In the genomic region with DNA sequence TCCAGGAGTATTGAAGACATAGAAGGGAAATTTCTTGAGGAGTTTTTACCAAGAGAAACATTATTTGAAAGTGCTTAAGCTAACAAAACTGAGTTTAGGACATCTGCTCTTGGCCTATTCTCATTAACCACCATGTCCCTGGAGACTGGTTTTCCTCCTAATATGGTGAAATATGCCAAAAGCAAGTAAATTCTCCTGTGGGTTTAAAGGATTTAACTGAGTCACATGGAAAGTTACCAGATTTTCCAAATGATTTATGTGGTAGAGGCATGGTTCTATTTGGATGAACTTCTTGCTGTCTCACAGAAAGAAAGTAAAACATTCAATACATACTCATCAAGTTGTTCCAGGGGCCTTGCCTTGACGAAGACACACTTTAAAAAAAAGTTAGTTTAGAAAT, we compare ENCODE assay signal across 31 mouse cellular contexts. TPM values are rescaled to one million over a fixed set of nuclear protein-coding genes. Genes with fewer than 3 reads are reported as not detected.
DNase-seq lines count a peak whose midpoint lies in the region; ATAC-seq and TF ChIP-seq lines count a peak whose summit lies in the region.
"Had no signal": no experiment of that assay in that cellular context is flagged by ENCODE, and none has a peak within 500 bp of the region (broad histone marks: within the 10 kb centered on the region; RNA-seq: fewer than 3 reads in every experiment).

No protein-coding gene starts in this region.

- TF ChIP-seq POLR2A in kidney, adult 2 months (IDR thresholded peaks at IDR 0.05; ENCODE audit: low read depth, low read length) = no peak

- DNase-seq in kidney, adult 2 months = peak; percentile 27
- no peak for DNase-seq in kidney, adult 9 months
- peak; percentile 99 for DNase-seq in 3T3-L1 (ENCODE audit: low read depth, low spot score)
- DNase-seq in Muller cell, postnatal 12 days (ENCODE audit: inconsistent ontology term) = peak; percentile 26
- DNase-seq in fibroblast of lung, adult 2 months (ENCODE audit: low read depth) = peak; percentile 95
- DNase-seq in layer of hippocampus, adult 18-20 months (ENCODE audit: low spot score in 2 of 2) = no peak
- DNase-seq in midbrain, embryonic 11.5 days (ENCODE audit: low spot score, missing footprints) = no peak
- DNase-seq: adrenal gland, postnatal 10 days; cerebellum, adult 9-10 months; cerebellum, postnatal 36 days; forebrain, postnatal 0 days; gastrocnemius, postnatal 36 days; heart, adult 2 months; heart, postnatal 14 days; kidney, postnatal 36 days; liver, embryonic 13.5 days; retina, postnatal 1 day; right cerebral cortex, postnatal 14 days had no signal

- no peak overlapping the region for H3K9ac ChIP-seq in midbrain, embryonic 11.5 days (ENCODE audit: low read length)
- H3K9ac ChIP-seq: embryonic facial prominence, embryonic 12.5 days; forebrain, embryonic 12.5 days; forebrain, postnatal 0 days; hindbrain, embryonic 13.5 days; limb, embryonic 15.5 days; liver, embryonic 13.5 days; lung, embryonic 15.5 days; midbrain, embryonic 12.5 days; stomach, embryonic 15.5 days had no signal

- 50% methylated on average over 1 of the region's 1 CpGs for WGBS in kidney, adult 2 months
- WGBS in midbrain, embryonic 11.5 days = 78% methylated on average over 1 of the region's 1 CpGs

- H3K4me1 ChIP-seq in kidney, adult 2 months (ENCODE audit: control insufficient read depth, insufficient read depth, low read length) = no peaks in the 10 kb centered on the region
- H3K4me1 ChIP-seq in midbrain, embryonic 11.5 days (ENCODE audit: control insufficient read depth, insufficient read depth, low read length) = no peaks in the 10 kb centered on the region
- H3K4me1 ChIP-seq: embryonic facial prominence, embryonic 12.5 days; forebrain, embryonic 12.5 days; hindbrain, embryonic 13.5 days; limb, embryonic 15.5 days; liver, embryonic 13.5 days; midbrain, embryonic 12.5 days; stomach, embryonic 15.5 days had no signal

- no peak for TF ChIP-seq CTCF in kidney, adult 2 months (conservative IDR thresholded peaks at IDR 0.05; ENCODE audit: insufficient read depth, insufficient read length, low read depth, low read length)

- H3K27ac ChIP-seq in kidney, adult 2 months (ENCODE audit: insufficient read depth, low read depth, low read length) = no peak overlapping the region
- H3K27ac ChIP-seq in midbrain, embryonic 11.5 days (ENCODE audit: low read depth, low read length) = no peak overlapping the region
- H3K27ac ChIP-seq: embryonic facial prominence, embryonic 12.5 days; forebrain, embryonic 12.5 days; heart, adult 2 months; hindbrain, embryonic 13.5 days; limb, embryonic 15.5 days; liver, embryonic 13.5 days; lung, embryonic 15.5 days; midbrain, embryonic 12.5 days; stomach, embryonic 15.5 days had no signal

- no peak overlapping the region for H3K4me3 ChIP-seq in kidney, adult 2 months (ENCODE audit: insufficient read depth, low read depth, low read length)
- no peak overlapping the region for H3K4me3 ChIP-seq in midbrain, embryonic 11.5 days (ENCODE audit: low read depth, low read length)
- H3K4me3 ChIP-seq: embryonic facial prominence, embryonic 12.5 days; erythroblast, embryonic 14.5 days; forebrain, embryonic 12.5 days; heart, adult 2 months; hindbrain, embryonic 13.5 days; limb, embryonic 15.5 days; liver, embryonic 13.5 days; lung, embryonic 15.5 days; midbrain, embryonic 12.5 days; stomach, embryonic 15.5 days had no signal

- no peak for ATAC-seq in midbrain, embryonic 11.5 days (ENCODE audit: low FRiP score)
- ATAC-seq in monocyte, adult 5-6 weeks (replicated peaks; ENCODE audit: insufficient number of reproducible peaks, low FRiP score, low TSS enrichment, poor library complexity, severe bottlenecking) = no peak
- ATAC-seq: activated CD4-positive, CD25-positive, alpha-beta regulatory T cell, adult 4 months; forebrain, postnatal 0 days; intestine, embryonic 16.5 days had no signal

- no peaks in the 10 kb centered on the region for H3K36me3 ChIP-seq in kidney, adult 2 months (ENCODE audit: control insufficient read depth, insufficient read depth, low read length)
- no peaks in the 10 kb centered on the region for H3K36me3 ChIP-seq in midbrain, embryonic 11.5 days (ENCODE audit: control insufficient read depth, insufficient read depth, low read length)
- H3K36me3 ChIP-seq: embryonic facial prominence, embryonic 12.5 days; forebrain, embryonic 12.5 days; hindbrain, embryonic 13.5 days; limb, embryonic 15.5 days; liver, embryonic 13.5 days; lung, embryonic 15.5 days; midbrain, embryonic 12.5 days; stomach, embryonic 15.5 days had no signal

- H3K9me3 ChIP-seq in midbrain, embryonic 11.5 days (ENCODE audit: control insufficient read depth, low read length) = no peaks in the 10 kb centered on the region
- H3K9me3 ChIP-seq: embryonic facial prominence, embryonic 12.5 days; forebrain, embryonic 12.5 days; hindbrain, embryonic 13.5 days; limb, embryonic 15.5 days; liver, embryonic 13.5 days; lung, embryonic 15.5 days; midbrain, embryonic 12.5 days; stomach, embryonic 15.5 days had no signal

- H3K4me2 ChIP-seq in midbrain, embryonic 11.5 days = no peak overlapping the region
- H3K4me2 ChIP-seq: embryonic facial prominence, embryonic 12.5 days; forebrain, embryonic 12.5 days; hindbrain, embryonic 13.5 days; limb, embryonic 15.5 days; liver, embryonic 13.5 days; lung, embryonic 15.5 days; midbrain, embryonic 12.5 days; stomach, embryonic 15.5 days had no signal

- H3K27me3 ChIP-seq in kidney, adult 2 months (replicated peaks; ENCODE audit: control insufficient read depth, insufficient read depth, low read length) = no peaks in the 10 kb centered on the region
- H3K27me3 ChIP-seq in midbrain, embryonic 11.5 days (ENCODE audit: control insufficient read depth, insufficient read depth, low read length) = no peaks in the 10 kb centered on the region
- H3K27me3 ChIP-seq: embryonic facial prominence, embryonic 12.5 days; forebrain, embryonic 12.5 days; hindbrain, embryonic 13.5 days; limb, embryonic 15.5 days; liver, embryonic 13.5 days; lung, embryonic 15.5 days; midbrain, embryonic 12.5 days; stomach, embryonic 15.5 days had no signal

RNA-seq across cellular contexts. Expression of gene Bmper, which starts 31.9 kb away (rescaled TPM):
- polyA plus RNA-seq in kidney, adult 2 months (2012; rRNA removed) = 0.27 and 0.30 TPM in 2 replicates
- 1 to 10 TPM; 3.7 TPM for total RNA-seq in layer of hippocampus, adult 18-20 months (2021)
- polyA plus RNA-seq in midbrain, embryonic 11.5 days (2014; fragmentation: Nextera tagmentation; extraction: Ambion mirVana) = 1.4 and 2.7 TPM in 2 replicates
- total RNA-seq in monocyte, adult 5-6 weeks (2017) = not detected in 3 replicates
- total RNA-seq: megakaryocyte progenitor cell, adult 5-6 weeks; MEL had no signal
- polyA plus RNA-seq: activated CD4-positive, CD25-positive, alpha-beta regulatory T cell, adult 4 months; erythroblast, embryonic 14.5 days had no signal

Comparison
In these comparisons a context has a peak if more than half of its experiments do, and no peak if none do; other contexts are left out.
1. DNase-seq: peak in kidney, adult 2 months (single experiment), 3T3-L1 (single experiment), Muller cell, postnatal 12 days (single experiment) and fibroblast of lung, adult 2 months (single experiment); none in kidney, adult 9 months (single experiment), layer of hippocampus, adult 18-20 months (0 of 2) and midbrain, embryonic 11.5 days (single experiment).